Mouse (Mus musculus) cerebellum, postnatal 14 days (tissue): ENCODE measurements around the gene Arpp21.

Source experiments
- DNase-seq, 2 experiments: peaks; one replicate each; pipeline ENCODE4 v3.0.0; 2021; ENCODE audit warnings: mixed read lengths in 2 of 2

Arpp21 gene

DNA sequence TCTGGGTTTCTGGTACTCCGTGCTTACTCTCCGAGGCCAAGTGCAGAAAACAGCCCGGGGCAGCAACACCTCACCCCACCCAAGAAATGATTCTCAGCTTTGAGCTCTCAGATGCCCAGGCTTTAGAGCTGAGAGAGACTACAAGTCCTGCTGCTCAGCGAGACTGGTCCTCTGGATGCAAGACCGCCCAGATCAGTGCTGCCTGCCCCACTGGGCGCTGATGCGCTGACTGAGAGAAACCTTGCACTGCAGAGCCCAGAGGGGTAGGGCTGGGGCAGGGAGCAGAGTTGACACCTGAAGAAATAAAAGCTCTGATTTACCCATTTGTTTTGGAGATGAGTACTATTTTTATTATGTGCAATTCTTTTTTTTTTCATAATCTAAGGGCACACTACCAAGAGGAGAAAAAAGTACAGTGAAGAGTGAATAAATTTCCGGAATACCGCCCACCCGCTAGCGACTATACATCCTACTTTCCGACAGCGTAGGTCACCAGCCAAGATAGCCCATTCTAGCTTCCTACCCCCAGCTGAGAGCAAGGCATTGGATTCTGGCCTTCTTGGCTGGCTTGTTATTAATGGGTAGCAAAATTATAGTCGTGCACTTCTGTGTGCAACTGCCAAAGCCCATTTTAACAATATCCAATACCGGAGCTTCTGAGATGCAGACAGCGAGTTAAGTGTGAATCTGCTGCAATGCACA is at the start of gene Arpp21:
TSS of gene Arpp21 (minus strand) at position 243 of the 702 bp plus-strand sequence.
- DNase-seq, result peak; percentile 72 to 80

DNA sequence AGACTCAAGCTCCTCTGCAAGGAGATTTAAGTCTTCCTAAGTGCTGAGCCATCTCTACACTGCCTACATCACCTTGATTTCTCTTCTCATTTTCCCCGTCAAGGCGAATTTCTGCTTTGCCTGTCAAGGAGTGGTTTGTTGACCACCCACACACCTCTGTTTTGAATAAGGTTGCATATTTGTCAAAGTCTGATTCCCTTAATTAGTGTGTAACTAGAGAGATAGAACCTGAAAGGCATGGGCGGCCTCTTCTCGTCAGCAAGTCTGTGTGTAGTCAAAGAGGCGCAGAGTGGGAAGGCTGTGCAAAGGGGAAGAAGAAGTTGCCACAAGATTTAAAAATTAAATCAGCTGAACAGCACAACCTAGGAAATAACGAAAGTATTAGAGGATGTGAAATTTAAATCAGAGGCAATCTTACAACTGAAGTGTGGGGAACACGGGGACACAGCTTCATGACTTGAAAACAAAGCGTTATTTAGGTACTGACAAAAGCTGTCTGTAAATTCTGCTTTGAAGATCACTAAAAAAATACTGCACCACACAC is 36.8 kb upstream of the Arpp21 start:
- no peak for DNase-seq

DNA sequence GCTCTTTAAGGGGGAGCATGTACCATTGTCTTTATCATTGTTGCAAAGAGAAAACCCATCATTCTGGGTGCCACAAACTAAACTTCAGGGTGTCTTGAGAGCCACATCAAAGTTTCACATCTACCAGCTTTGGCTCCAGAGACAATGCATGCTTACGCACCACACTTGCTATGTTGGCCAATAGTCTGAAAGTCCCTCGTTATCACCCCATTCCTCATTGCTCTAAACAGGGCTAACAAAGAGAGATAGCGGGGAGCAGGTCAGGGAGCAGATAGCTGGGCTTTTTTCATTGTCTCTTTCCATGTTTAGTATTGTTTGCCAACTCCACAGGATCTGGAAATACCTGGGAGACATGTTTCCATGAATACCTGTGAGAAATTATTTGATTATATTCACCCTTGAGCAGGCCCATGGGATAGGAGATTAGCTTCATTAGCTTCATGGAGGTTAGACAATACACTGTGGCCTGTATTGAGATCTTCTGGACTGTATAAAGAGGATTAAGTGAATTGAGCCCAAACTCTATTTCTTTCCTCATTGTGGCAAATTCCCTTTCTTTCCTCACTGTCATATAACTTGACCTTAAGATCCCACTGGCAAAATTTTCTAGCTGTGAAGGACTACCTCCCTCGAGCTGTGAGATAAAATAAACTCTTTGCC is 29.4 kb upstream of the Arpp21 start:
- DNase-seq, result no peak

DNA sequence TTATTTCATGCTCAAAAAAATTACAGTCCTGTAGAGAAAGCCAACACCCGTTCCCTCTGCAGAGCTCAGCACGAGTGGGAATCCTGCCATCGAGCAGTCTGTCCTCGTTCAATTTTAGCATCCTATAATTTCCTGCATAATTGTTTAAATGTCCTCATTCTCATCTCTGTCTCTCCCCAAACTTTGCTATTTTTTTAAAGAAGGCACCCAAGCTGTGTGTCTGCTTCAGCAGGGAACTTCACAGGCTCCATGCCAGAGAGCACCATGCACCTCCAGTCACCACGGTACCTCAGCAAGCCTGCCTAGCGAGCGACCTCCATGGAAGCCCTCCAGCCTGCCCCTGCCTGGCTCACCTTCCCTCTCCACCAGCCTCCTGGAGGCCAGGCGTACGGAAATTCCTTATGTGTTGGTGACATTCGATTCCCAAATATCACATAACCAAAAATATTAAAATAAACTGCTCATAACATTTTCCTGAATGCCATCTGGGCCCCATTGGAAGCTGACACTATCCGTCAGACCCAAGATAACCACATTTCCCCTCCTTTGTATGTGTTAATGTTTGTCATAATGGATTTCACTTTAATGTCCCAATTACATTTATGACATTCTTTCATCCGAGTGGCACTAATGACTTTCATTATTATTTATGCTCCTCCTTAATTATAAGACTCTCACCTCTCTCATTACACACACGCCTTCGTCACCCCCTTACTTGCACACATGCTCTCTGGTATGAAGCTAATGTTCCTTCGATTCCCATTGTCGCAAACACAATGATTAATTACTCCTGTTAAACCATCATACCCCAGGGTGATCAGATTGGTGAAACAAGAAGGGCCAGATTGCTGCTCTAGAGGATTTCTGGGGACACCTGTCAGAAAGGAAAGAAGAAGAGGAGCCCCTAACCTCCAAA is 26.5 kb upstream of the Arpp21 start:
- DNase-seq, result peak; percentile 84 to 88

DNA sequence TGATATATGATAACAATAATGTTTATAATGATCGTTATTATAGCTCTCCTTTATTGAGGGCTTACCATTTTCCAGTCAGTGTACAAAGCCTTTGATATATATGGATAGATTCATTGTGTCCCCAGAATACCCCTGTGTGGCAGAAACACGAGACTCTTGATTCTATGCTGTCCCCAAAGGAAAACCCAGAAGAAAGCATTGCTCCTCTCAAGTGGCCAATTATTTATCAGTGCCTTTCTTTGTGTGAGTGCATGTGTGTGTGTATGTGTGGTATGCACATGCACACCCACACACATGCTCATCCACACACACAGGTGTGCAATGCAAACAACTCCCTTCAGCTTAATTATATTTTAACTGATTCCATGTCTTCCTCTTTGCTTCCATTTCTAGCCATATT is 25.8 kb upstream of the Arpp21 start:
- DNase-seq, result peak in 1 of 2 experiments; percentile 52

GRCm38 (mm10) chr9:112260696-112261095 is 25.0 kb upstream of the Arpp21 start:
- DNase-seq, result peak; percentile 85 to 91

DNA sequence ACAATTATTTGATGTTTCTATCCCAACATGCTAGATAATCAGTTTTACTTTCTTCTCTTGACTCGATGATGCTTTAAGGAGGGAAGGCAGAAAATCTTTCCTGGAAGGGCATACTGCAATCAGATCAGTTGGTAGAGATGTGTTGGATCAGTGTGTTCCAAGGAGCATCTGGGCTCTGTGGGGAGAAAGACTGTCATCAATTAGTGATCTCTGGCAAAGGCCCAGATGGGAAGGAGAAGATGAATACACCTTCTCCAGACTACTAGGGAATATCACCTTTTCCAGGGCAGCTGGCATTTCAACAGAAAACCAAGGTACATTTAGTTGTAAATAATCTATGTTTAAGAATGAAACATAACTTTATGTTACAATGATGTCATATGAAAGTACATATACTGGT is 22.8 kb upstream of the Arpp21 start:
- DNase-seq, result peak; percentile 86 to 87

DNA sequence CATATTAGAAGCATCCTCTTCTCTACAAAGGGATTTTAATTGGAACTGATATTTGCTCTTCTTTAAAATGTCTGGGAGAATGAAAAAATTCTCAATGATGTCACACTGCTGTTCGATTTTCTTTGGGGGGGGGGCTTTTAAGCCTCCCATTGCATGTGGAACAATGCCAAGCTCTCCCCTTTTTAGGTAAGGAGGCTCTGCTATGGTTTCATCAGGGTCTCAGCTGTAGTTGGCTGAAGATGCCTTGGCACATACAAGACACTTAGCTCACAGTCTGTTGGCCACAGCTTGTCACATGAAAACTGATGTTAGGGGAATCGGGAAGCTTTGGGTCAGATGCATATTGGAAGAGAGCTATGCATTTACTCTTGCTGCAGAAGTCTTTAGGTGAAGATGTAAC is 20.2 kb upstream of the Arpp21 start:
- peak; percentile 73 to 81 for DNase-seq

- no peak for DNase-seq
Observed at GRCm38 (mm10) chr9:112253730-112254129, 18.0 kb upstream of the Arpp21 start.

- no peak for DNase-seq
Observed at GRCm38 (mm10) chr9:112251857-112252256, 16.1 kb upstream of the Arpp21 start.

GRCm38 (mm10) chr9:112251339-112251738 is 15.6 kb upstream of the Arpp21 start:
- DNase-seq, result no peak

DNA sequence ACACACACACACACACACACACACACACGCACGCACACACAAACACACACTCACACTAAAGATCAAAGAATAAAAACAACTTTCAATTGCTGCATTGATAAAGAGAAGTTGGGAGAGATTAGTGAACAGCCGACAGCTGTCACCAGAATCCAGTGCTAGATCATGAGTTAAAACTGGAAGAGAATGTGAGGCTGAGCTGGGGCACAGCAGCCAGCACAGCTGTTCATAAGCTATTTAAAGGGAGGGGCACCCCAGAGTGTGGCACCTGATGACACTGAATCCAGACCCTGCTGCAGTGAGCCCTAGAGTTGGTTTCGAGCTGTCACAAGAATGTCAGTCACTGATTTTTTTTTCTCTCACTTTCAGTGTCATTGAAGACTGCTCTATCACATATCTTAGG is 14.0 kb upstream of the Arpp21 start:
- DNase-seq, result no peak

DNA sequence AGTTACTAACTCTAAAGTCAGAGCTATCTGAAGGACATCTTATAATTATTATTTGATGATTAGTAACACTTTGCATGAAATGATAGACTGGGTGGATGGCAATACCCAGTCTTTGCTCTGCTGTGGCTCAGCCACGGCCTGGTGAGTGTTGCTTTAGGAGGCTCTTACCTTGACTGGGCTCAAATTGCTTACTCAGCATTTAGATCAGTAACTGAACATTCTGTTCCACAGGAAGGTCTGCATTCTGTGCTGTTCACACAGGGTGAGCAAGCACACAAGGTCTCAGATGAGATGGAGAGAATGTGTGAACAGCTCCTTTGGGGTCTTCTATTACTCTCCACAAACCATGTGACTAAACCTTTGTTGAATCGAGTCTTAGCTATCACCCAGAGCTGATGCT is 11.4 kb upstream of the Arpp21 start:
- DNase-seq, result no peak

- DNase-seq, result no peak
Observed at GRCm38 (mm10) chr9:112238168-112238567, 2.4 kb upstream of the Arpp21 start.

DNA sequence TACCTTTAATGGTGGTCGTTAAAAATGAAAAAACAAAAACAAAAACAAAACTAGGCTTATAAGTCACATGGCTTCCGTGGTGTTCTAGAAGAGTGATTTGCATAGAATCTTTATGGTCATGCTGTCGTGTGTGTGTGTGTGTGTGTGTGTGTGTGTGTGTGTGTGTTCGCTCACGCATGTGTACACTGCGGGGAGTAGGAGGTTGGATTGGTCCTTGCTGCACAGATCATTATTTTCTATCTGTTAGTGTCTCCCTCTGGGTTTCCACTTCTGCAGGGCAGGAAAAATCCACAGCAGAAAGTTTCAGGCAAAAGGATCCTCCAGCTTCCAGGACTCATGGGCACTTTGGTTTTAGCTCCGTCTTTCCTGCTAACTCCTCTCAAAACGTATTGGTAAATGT is 813 bp upstream of the Arpp21 start:
- DNase-seq, result peak in 1 of 2 experiments; percentile 46

- DNase-seq, result peak; percentile 96 to 98
Observed at GRCm38 (mm10) chr9:112235041-112235695, 570 bp downstream of the Arpp21 start.

DNA sequence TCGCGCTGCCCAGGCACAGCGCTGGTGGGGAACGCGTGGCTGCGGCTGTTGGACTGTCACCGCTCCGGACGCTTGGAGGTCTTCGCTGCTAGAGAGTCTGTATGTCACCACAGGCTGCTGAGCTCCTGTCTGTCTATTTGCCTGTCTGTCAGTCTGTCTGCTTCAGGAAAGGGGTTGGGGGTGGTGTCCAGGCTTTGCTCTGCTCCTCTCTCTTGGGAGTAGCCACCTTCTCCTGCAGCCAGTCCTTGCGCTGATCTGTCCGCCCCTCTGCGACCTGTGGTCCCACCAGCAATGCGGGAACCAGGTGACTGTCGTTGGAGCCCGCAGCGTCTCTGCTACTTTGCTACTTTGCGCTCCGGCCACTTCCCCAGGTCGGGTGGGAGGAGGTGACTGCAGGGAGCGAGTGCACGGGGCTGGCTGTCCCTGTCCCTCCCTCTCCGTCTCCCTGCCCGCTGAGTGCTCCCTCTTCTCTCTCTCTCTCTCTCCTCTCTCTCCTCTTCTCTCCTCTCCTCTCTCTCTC is 1.2 kb downstream of the Arpp21 start:
- peak; percentile 86 to 87 for DNase-seq

DNA sequence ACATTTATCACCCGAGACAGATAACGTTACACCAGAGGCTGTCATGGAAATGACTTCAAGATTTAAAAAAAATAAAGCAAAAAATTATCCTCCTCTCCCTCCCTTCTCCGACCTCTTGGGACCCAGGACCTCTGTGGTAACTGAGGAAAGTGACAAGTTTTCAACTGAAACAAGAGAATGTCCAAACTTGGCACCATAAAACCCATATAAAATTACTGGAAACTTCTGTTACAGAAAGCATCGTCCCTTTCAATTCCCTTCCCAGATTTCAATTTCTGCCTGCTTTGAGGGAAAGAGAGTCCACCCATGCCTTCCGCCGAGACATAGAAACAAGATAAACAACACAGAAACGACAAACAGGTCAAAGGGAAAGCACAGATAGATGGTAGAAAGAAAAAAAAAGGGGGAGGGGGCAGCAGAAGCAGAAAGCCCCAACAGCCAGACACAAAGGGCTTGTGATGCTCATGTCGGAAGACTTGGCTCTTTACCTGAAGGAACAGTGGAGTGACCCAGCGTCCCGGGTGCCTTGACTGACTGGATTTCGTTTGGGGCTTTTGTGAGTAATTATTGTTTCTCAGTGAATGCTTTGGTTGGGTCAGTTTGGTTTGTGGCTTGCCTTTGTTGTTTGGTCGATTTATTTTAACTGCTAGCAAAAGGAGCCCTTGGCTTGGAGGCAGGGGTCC is 1.8 kb downstream of the Arpp21 start:
- peak in 1 of 2 experiments; percentile 66 for DNase-seq

DNA sequence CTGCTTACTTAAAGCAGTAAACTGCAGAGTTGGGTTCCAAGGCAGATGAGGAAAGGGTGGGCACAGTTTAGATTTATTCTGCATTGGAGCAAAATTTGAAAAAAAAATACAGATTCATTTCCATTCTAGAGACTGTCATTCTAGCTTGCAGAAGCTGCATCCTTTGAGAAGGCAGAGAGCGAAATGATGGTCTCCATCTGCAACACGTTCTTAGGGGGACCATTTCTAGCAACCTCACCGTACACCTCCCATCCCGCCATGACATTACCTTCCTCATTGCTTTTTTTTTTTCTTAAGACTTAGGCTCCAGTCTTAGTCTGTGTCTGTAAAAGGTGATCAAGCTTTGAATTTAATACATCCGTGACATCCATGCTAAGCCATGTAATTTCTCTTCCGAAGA is 2.4 kb downstream of the Arpp21 start:
- DNase-seq, result peak in 1 of 2 experiments; percentile 45

DNA sequence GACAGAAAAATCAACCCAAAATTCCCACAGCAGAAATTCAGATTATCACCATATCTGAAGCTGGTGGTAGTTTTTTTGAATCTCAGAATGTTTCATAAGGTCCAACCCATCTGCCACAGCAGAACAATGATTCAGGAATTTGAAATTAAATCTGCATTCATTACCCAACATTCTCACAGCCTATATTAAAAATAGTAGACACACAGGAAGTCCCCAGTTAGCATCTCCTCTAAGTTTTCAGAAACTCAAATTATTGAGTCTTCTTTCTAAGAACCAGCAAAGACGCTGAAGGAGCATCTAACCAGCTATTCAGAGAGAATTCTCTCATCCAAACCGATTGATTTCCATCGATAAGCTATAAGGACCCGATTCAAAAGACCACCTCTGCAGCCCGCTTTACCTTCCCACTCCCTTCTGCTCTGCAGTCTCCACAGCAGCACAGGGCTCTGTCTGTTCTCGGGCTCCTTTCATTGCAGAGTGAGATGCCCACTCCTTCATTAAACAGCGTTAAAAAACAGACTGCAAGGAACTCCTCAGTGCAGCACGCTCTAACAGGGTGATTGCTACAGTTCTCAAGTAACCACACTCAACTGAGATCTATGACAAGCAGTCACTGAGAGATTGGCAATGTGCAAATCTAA is 3.7 kb downstream of the Arpp21 start:
- peak; percentile 54 to 66 for DNase-seq

- peak; percentile 82 to 88 for DNase-seq
Observed at GRCm38 (mm10) chr9:112231383-112231782, 4.4 kb downstream of the Arpp21 start.
